Mouse (Mus musculus) embryonic fibroblast, embryonic 13.5 days (primary cell): ENCODE results near the gene Rin2.

Source experiments
- CTCF ChIP-seq: IDR thresholded peaks from 2 replicates; pipeline ENCODE4 v1.5.1; 2011; ENCODE audit warnings: mild to moderate bottlenecking, control low read depth, low read length, moderate library complexity, borderline replicate concordance; ENCODE audit not compliant: insufficient read depth
- POLR2A ChIP-seq: IDR thresholded peaks from 2 replicates; pipeline ENCODE4 v1.6.1; 2011; ENCODE audit warnings: low read depth, mild to moderate bottlenecking, control low read depth, low read length, moderate library complexity

DNA sequence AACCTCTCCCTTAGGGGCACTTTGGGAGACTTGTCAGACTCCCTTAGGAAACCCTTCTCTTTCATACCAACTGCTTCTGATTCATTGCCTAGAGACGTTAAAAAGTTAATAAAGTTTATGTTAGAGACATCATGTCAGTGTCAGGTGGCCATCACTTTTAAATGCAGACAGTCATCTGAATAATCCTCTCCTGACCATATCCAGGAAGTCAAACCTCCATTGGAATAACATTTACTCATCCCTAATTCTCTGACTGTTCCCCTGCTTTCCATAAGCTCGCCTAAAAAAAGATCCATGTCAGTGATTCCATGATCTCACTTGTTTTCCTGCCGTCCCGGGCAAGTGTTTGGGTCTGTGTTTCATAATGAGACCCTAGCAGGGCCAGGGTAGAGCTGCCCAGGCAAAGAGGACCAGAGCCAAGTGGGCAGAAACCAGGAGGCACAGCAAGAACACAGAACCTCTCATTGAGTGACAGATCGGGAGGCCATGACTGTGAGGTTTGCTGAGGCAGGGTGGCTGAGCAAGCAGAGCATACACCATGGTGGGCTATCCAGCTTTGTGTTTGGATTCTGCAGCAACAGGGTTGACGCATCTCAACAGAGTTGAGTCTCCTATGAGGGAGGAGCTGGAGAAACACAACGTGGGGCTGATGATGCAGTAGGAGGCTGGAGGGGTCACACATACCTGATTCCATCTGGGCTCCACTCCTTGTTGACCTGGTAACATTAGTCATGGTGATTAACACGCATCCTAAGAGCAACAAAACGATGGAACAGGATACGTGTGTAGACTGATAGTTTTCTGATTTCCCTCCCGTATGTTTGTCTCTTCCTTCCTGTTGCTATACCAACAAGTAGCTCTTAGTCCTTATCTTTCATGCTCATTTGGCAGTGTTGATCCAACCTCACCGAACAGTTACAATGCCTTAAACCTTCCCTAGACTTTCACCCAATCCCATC is 81.1 kb downstream of the Rin2 start:
- TF ChIP-seq POLR2A: no peak
- TF ChIP-seq CTCF: no peak
